Mouse (Mus musculus) heart, adult 2 months (tissue): ENCODE data around the gene Ypel3.

ENCODE experiments used
- CTCF ChIP-seq: fragments of 200-600 bp; IDR thresholded peaks from 2 replicates; pipeline ENCODE4 v1.8.1; 2022; ENCODE audit warnings: antibody characterized with exemption, mild to moderate bottlenecking, moderate library complexity
- EP300 ChIP-seq: fragments of 200-500 bp; IDR thresholded peaks from 2 replicates; pipeline ENCODE4 v1.6.1; 2011; ENCODE audit warnings: low read depth, low read length, control low read depth; ENCODE audit not compliant: insufficient read depth
- POLR2A ChIP-seq: fragments of 200-500 bp; IDR thresholded peaks from 2 replicates; pipeline ENCODE4 v1.6.1; 2011; ENCODE audit warnings: mild to moderate bottlenecking, low read depth, low read length, control low read depth; ENCODE audit not compliant: insufficient read depth

DNA sequence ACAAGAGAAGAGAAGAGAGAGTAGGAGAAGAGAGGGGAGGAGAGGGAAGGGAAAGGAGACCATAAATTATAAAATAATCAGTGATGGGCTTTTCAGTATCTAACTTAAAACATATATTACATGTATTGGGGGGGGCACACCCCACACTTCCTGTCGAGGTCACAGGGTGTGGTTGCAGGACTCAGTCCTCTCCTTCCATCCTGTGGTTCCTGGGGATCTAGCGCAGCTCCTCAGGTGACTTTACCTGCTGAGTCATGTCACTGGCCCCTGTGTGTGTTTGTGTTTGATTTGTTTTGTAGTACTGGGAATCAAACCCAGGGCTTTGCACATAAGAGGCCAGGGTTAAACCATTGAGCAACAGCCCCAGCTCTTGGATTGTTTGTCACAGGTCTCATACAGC lies 2.3 kb upstream of the Ypel3 start:
- TF ChIP-seq CTCF = no peak
- no peak for TF ChIP-seq EP300
- TF ChIP-seq POLR2A = no peak
